Mouse (Mus musculus) mammary gland, adult 2 months (tissue): ENCODE results near the gene Gm26965. TPM values are rescaled to one million over a fixed set of nuclear protein-coding genes. Genes with fewer than 3 reads are reported as not detected.

Experiments
- polyA plus RNA-seq: library from polyadenylated mRNA; depleted of rRNA; stranded (reverse); fragments of >200 nt; gene quantifications from 2 replicates; pipeline ENCODE4 v1.2.3, GENCODE M21; 2012; ENCODE audit warnings: low replicate concordance; rRNA removed

Gene Gm26965
- polyA plus RNA-seq, result not detected in 2 replicates

GRCm38 (mm10) chr13:67525753-67526410, at the start of gene Gm26965, which contains the start of gene Zfp87:
Gene Gm26965 (minus strand): TSS chr13:67526151.
Gene Zfp87 (minus strand): TSS chr13:67526177.

GRCm38 (mm10) chr13:67553730-67554129, 27.8 kb upstream of the Gm26965 start, which contains the start of gene Zfp748:
Gene Zfp748 (minus strand): TSS chr13:67553830.

GRCm38 (mm10) chr13:67500084-67500719, 25.7 kb downstream of the Gm26965 start, which contains the start of gene Zfp58:
Gene Zfp58 (minus strand): TSS chr13:67500555.

DNA sequence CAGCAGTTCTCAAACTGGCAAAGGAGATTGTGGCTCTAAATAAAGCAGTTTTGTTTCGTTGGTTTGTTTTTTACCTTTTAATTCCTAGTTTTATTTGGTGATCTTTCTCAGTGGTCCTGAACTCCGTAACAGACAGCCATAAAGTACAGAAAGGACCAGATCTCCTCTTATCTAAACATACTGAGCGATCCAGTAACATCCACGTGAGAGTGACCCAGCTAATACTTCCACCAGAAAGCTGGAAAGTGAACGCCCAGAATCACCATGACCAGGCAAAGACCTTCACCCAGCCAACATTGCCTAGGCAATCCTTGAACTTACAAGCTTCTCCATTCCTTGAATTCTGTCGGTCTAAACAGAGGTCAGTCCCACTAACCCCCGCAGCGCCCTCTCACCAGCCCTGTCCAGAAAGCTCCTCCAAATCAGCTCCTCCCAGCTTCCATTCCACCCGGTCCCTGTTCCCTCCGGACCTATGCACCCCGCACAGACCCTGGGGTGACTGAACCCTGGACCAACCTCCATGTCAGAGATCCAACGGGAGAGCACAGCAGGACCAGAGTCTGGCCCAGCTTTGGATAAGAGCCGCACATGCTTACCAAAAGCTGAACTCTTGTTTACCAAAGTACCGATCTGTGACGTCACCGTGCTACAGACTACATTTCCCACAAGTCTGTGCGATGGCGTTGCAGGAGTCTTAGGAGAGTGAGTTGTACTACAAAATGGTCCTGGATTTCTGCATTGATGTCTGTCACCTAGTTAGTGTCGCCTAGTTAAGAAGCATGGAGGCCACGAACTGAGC, 42.1 kb downstream of the Gm26965 start, which contains the start of gene Zfp874b:
Gene Zfp874b, minus strand, starts transcription at position 634 of the 799 bp plus-strand sequence.

GRCm38 (mm10) chr13:67451172-67452020, 74.6 kb downstream of the Gm26965 start, which contains the start of gene Zfp874a:
Gene Zfp874a (minus strand): TSS chr13:67451624.

Other genes with a start within 250 kb of the Gm26965 start
- 0.30 and 0.60 TPM in 2 replicates for gene Zfp458, start 247.7 kb downstream of the Gm26965 start, polyA plus RNA-seq
- 1.1 and 2.2 TPM in 2 replicates for gene Zfp457, start 219.7 kb downstream of the Gm26965 start, polyA plus RNA-seq
- 0.55 and 1.7 TPM in 2 replicates for gene Zfp595, start 193.6 kb downstream of the Gm26965 start, polyA plus RNA-seq
- 0.34 TPM in 1 of 2 replicates, not detected in the other for gene Gm28044, start 165.6 kb downstream of the Gm26965 start, polyA plus RNA-seq
- 0.16 and 0.50 TPM in 2 replicates for gene Zfp953, start 165.5 kb downstream of the Gm26965 start, polyA plus RNA-seq
- gene Gm28041, start 150.4 kb downstream of the Gm26965 start, polyA plus RNA-seq, result 0.24 TPM in 1 of 2 replicates, not detected in the other
- gene Zfp456, start 150.3 kb downstream of the Gm26965 start, polyA plus RNA-seq, result 0.18 and 0.37 TPM in 2 replicates
- gene Zfp429, start 126.3 kb downstream of the Gm26965 start, polyA plus RNA-seq, result 2.3 and 4.4 TPM in 2 replicates
- gene Zfp459, start 104.7 kb downstream of the Gm26965 start, polyA plus RNA-seq, result 0.24 and 0.75 TPM in 2 replicates
- 0.55 and 4.1 TPM in 2 replicates for gene Zfp874a, start 74.5 kb downstream of the Gm26965 start, polyA plus RNA-seq
- gene Zfp874b, start 41.9 kb downstream of the Gm26965 start, polyA plus RNA-seq, result 2.1 and 5.1 TPM in 2 replicates
- 0.27 and 1.2 TPM in 2 replicates for gene Zfp58, start 25.6 kb downstream of the Gm26965 start, polyA plus RNA-seq
- 18.0 and 34.5 TPM in 2 replicates for gene Zfp87, start within 50 bp of the Gm26965 start, polyA plus RNA-seq
- 1.9 and 2.3 TPM in 2 replicates for gene Zfp748, start 27.7 kb upstream of the Gm26965 start, polyA plus RNA-seq
- 0.22 and 0.85 TPM in 2 replicates for gene Zfp729b, start 83.6 kb upstream of the Gm26965 start, polyA plus RNA-seq
- 0.17 TPM in 1 of 2 replicates, not detected in the other for gene Gm49345, start 111.6 kb upstream of the Gm26965 start, polyA plus RNA-seq
- 0.39 and 1.6 TPM in 2 replicates for gene Zfp729a, start 111.6 kb upstream of the Gm26965 start, polyA plus RNA-seq
- gene Zfp738, start 160.9 kb upstream of the Gm26965 start, polyA plus RNA-seq, result 3.0 and 7.4 TPM in 2 replicates
- 0.47 and 1.3 TPM in 2 replicates for gene Zfp65, start 203.0 kb upstream of the Gm26965 start, polyA plus RNA-seq
- 0.23 and 1.5 TPM in 2 replicates for gene Zfp85, start 229.1 kb upstream of the Gm26965 start, polyA plus RNA-seq